Mouse (Mus musculus) pancreas, adult 10 weeks (tissue): ENCODE measurements around the gene Plcd1. TPM values are rescaled to one million over a fixed set of nuclear protein-coding genes. Genes with fewer than 3 reads are reported as not detected.

ENCODE experiments used
- polyA plus RNA-seq: library from polyadenylated mRNA; stranded (reverse); fragments of 350-450 nt; fragmentation: Illumina TruSeq; extraction: RNeasy Lipid Tissue Mini Kit (QIAGEN cat#74804); gene quantifications from one replicate; pipeline ENCODE4 v1.2.3, GENCODE M21; 2015; ENCODE audit warnings: low read depth, low replicate concordance; ENCODE audit not compliant: insufficient read depth

Gene Plcd1
- 7.4 TPM for polyA plus RNA-seq

DNA sequence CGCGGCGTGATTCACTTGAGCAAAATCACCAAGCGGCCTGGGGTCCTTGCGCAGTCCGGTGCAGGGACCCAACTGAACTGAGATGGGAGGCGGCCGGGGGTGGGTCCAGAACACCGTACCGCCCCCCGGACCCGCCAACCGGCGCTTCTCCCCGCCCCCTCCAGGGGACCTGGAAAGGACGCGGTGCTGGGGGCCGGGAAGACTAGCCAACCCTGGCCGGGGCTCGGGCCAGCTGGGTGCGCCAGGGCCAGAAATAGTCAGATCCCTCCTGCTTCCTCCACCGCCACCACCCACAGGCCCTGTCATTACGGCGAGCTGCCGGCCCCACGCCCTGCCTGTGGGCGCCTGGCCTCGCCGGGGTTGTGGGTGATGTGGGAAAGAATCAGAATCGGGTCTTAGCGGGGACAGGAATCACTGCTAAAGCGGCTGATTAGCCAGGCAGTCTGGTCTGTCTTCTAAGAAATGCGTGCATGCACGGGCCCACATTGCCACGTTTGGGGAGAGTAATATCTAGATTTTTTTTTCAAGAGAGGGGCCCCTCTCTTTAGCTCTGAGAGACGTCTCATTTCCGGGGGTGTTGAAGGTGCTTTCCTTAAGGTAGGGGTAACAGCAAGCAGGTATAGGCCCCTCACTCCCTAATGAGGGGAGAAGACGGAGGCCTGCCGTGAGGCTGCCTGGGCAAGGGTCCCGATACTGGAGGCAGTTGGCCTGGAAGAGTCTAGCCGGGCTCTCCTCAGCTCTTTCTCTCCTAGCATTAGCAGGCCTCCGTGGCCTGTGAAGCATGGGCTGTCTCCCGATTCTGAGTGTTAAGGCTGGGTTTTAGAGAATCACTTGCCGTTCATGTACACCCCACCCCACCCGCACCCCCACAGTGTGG lies at the start of gene Plcd1:
Gene Plcd1, minus strand, starts transcription at position 84 of the 877 bp plus-strand sequence.

DNA sequence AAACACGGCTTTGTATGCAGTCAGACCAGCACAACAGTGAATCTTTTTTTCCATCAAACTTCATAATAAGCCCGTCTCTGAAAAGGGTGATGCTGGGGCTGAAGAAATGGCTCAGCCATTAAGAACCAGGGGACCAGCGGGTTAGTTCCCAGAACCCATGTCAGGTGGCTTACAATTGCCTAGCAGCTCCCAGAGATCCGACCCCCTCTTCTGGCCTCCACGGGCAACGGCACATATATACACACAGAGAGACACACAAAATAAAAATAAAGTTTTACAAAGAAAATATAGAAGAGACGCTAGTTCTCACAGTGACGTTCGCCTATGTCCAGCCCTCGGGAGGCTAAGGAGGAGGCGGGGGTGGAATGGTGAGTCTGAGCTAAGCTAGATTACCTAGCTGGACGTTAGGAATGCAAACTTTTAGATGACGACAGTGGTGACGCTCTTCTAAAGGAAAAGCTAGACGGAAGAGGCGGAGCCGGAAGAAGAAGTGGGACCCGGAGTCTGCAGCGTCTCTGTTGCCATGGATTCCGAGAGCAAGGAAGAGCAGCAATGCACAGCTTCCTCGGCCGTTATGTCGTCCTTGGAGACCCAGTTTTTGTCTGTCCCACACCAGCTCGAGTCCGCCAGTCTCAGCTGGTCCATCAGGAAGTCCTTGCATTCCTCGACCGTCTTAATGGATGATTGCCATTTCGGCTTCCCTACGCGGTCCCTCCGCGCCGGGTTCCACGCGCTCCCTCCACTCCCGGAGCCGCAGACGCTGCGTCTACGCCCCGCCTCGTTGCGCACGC lies 8.9 kb upstream of the Plcd1 start, which contains the start of gene Dlec1:
Gene Dlec1, plus strand, starts transcription at position 487 of the 791 bp plus-strand sequence.

DNA sequence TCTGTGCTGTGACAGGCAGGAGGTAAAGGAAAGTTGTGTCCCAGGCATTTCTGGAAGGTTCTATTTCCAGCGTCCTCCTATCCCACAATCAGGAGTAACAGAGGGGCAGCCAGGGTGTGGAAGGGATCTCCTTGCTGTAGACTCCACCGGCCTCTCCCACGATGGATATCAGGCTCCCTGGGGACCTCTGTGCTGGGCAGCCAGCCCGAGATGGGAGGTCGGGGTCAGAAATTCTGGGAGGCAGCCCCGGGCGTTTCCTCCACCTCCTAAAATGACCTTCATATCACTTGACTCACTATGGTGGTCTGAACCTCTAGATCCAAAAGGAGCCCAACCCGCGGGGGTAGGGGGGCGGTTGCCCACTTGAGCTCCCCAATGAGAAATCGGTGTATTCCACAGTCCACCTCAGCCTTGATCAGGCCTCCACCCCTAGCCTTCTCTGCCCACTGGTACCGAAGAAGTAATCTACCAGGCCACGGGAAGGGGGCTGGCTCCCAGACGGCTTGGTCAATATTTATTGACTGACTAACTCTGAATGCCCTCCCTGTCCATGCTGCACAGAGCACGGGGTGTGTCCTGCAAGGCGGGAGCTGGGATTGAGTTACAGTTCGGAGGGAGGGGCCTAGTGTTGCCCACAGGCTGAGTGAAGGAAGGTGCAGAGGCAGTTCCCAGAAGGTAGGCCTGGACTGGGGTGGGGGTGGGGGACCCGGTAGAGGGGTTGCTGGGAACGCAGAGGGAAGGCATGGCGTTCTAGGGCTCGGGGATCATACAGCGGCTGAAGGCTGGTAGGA lies 41.0 kb downstream of the Plcd1 start, which contains the start of gene Vill:
Gene Vill, plus strand, starts transcription at position 625 of the 791 bp plus-strand sequence.

Other genes starting within 250 kb of the Plcd1 start
- 7.4 TPM for gene Ctdspl, start 167.0 kb downstream of the Plcd1 start, polyA plus RNA-seq
- gene Vill, start 40.7 kb downstream of the Plcd1 start, polyA plus RNA-seq, result 3.9 TPM
- 0.66 TPM for gene Dlec1, start 9.0 kb upstream of the Plcd1 start, polyA plus RNA-seq
- 0.63 TPM for gene Acaa1b, start 63.6 kb upstream of the Plcd1 start, polyA plus RNA-seq
- not detected for gene Gm47289, start 65.7 kb upstream of the Plcd1 start, polyA plus RNA-seq
- gene Slc22a13, start 115.6 kb upstream of the Plcd1 start, polyA plus RNA-seq, result not detected
- 7.8 TPM for gene Oxsr1, start 228.9 kb upstream of the Plcd1 start, polyA plus RNA-seq
- 37.1 TPM for gene Acaa1a, start 246.2 kb upstream of the Plcd1 start, polyA plus RNA-seq
- gene Myd88, start 247.9 kb upstream of the Plcd1 start, polyA plus RNA-seq, result 9.2 TPM